ENCODE assay signal across 8 mouse cellular contexts in genomic region chr2:52425523-52425795, GRCm38 (mm10). TPM values are rescaled to one million over a fixed set of nuclear protein-coding genes. Genes with fewer than 3 reads are reported as not detected.
DNase-seq lines count a peak whose midpoint lies in the region; ATAC-seq and TF ChIP-seq lines count a peak whose summit lies in the region.

No protein-coding gene starts in this region.

- H3K4me3 ChIP-seq in cerebellum, adult 2 months (replicated peaks; ENCODE audit: insufficient read depth, low read depth, low read length) = peak overlapping the region; percentile 73
- peak overlapping the region; percentile 24; the same call in 1 of the 2 replicates for H3K4me3 ChIP-seq in thymus, adult 2 months (ENCODE audit: control insufficient read depth, insufficient read depth, low read length)
- peak overlapping the region; percentile 81 for H3K4me3 ChIP-seq in liver, embryonic 12.5 days

- peak overlapping the region; percentile 91 for H3K9ac ChIP-seq in liver, embryonic 12.5 days

- no peak for TF ChIP-seq CTCF in cerebellum, adult 2 months (IDR thresholded peaks at IDR 0.05; ENCODE audit: borderline replicate concordance, insufficient read depth, low read depth, low read length)
- no peak for TF ChIP-seq CTCF in thymus, adult 2 months (IDR thresholded peaks at IDR 0.05; ENCODE audit: borderline replicate concordance, control insufficient read depth, extremely low read depth, insufficient read depth, low read length, poor library complexity)

- ATAC-seq in liver, embryonic 12.5 days = no peak

- no peaks in the 10 kb centered on the region for H3K27me3 ChIP-seq in cerebellum, adult 2 months (ENCODE audit: control insufficient read depth, insufficient read depth, low read length)
- H3K27me3 ChIP-seq in thymus, adult 2 months (ENCODE audit: control insufficient read depth, insufficient read depth, low read length) = no peaks in the 10 kb centered on the region
- H3K27me3 ChIP-seq in liver, embryonic 12.5 days (replicated peaks) = no peaks in the 10 kb centered on the region

- no peaks in the 10 kb centered on the region for H3K36me3 ChIP-seq in thymus, adult 2 months (ENCODE audit: control insufficient read depth, insufficient read depth, low read length)
- no peaks in the 10 kb centered on the region for H3K36me3 ChIP-seq in liver, embryonic 12.5 days

- WGBS in cerebellum, adult 2 months = 16% methylated on average over 10 of the region's 10 CpGs
- 37% methylated on average over 10 of the region's 10 CpGs for WGBS in thymus, adult 2 months
- WGBS in liver, embryonic 12.5 days (ENCODE audit: insufficient replicate concordance) = 27% methylated on average over 10 of the region's 10 CpGs

- peak overlapping the region; percentile 79 for H3K4me2 ChIP-seq in liver, embryonic 12.5 days

- no peak for DNase-seq in cerebellum, adult 2 months
- no peak for DNase-seq in cerebellum, postnatal 10 days
- DNase-seq in thymus, adult 2 months = no peak
- DNase-seq in thymus, postnatal 25 days = no peak
- DNase-seq in adrenal gland, adult 2 months = no peak
- no peak for DNase-seq in testis, postnatal 14 days (ENCODE audit: low spot score)
- no peak for DNase-seq in layer of hippocampus, adult 11-12 months (ENCODE audit: low spot score)

- H3K27ac ChIP-seq in cerebellum, adult 2 months (ENCODE audit: insufficient read depth, low read length) = peak overlapping the region; percentile 72; the same call in 1 of the 2 replicates
- H3K27ac ChIP-seq in thymus, adult 2 months (ENCODE audit: control insufficient read depth, insufficient read depth, low read length) = no peak overlapping the region
- peak overlapping the region; percentile 68; the same call in 1 of the 2 replicates for H3K27ac ChIP-seq in liver, embryonic 12.5 days

- TF ChIP-seq POLR2A in cerebellum, adult 2 months (IDR thresholded peaks at IDR 0.05; ENCODE audit: borderline replicate concordance, insufficient read depth, low read length) = no peak
- no peak for TF ChIP-seq POLR2A in thymus, adult 2 months (IDR thresholded peaks at IDR 0.05; ENCODE audit: control insufficient read depth, extremely low read depth, insufficient read depth, low read length, poor library complexity)

- peaks cover 14% of the 10 kb centered on the region; the same call in 1 of the 2 replicates for H3K4me1 ChIP-seq in cerebellum, adult 2 months (ENCODE audit: control insufficient read depth, insufficient read depth, low read length)
- peaks cover 9% of the 10 kb centered on the region for H3K4me1 ChIP-seq in thymus, adult 2 months (replicated peaks; ENCODE audit: control insufficient read depth, insufficient read depth, low read length)
- peaks cover 43% of the 10 kb centered on the region for H3K4me1 ChIP-seq in liver, embryonic 12.5 days

- H3K9me3 ChIP-seq in liver, embryonic 12.5 days (replicated peaks) = no peaks in the 10 kb centered on the region

RNA-seq across cellular contexts. Expression of gene Arl5a, which starts 0.8 kb away (rescaled TPM):
- 56.7 and 57.3 TPM in 2 replicates for polyA plus RNA-seq in cerebellum, adult 2 months (2012; rRNA removed)
- polyA plus RNA-seq in thymus, adult 2 months (2012; rRNA removed) = 7.3 and 8.2 TPM in 2 replicates
- polyA plus RNA-seq in liver, embryonic 12.5 days (2016; fragmentation: Nextera tagmentation; extraction: Ambion mirVana) = 48.8 and 50.8 TPM in 2 replicates
- total RNA-seq in adrenal gland, adult 2 months (2021) = 10 to 100 TPM; 43.1 to 53.7 TPM
- 4.4 and 5.6 TPM in 2 replicates for polyA plus RNA-seq in adrenal gland, adult 2 months (2012; rRNA removed)

RNA-seq across cellular contexts. Expression of gene Neb, which starts 47.2 kb away (rescaled TPM):
- polyA plus RNA-seq in cerebellum, adult 2 months (2012; rRNA removed) = 10.8 and 12.8 TPM in 2 replicates
- 0.65 and 0.85 TPM in 2 replicates for polyA plus RNA-seq in thymus, adult 2 months (2012; rRNA removed)
- 0.50 and 1.5 TPM in 2 replicates for polyA plus RNA-seq in liver, embryonic 12.5 days (2016; fragmentation: Nextera tagmentation; extraction: Ambion mirVana)
- 10 to 100 TPM in 1 of 2 experiments, under 1 TPM in 1; 0.55 to 18.6 TPM for total RNA-seq in adrenal gland, adult 2 months (2021)
- polyA plus RNA-seq in adrenal gland, adult 2 months (2012; rRNA removed) = 0.59 and 0.65 TPM in 2 replicates

Comparison
In these comparisons a context has a peak if more than half of its experiments do, and no peak if none do; other contexts are left out.
1. H3K4me3 ChIP-seq: peak in every context shown above with its lines; median percentile 81 in liver, embryonic 12.5 days; 73 in cerebellum, adult 2 months; 24 in thymus, adult 2 months.